Mouse (Mus musculus): ENCODE data around the gene Olfr675.
"Not testable (repeated sequence)": the region's sequence is repeated elsewhere in the genome, so short reads cannot be mapped to it uniquely, and the experiment has no call there.

The Olfr675 gene

DNA sequence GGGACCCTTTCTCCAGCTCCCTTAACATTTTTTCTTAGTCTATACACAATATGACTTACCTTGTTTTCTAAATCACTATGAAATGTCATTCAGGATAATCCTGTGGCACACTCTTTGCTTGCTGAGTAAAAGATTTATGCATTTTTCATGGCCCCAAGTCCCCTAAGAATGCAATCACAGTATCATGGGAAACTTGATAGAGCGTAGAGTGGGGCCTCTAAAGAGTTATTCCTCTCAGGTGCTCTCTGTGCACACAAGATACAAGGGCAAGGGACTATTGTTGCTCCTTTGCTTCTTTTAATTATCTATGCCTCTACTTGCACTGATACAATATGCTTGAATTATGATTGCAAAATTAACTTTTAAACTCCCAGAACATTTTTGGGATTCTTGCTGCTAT is at the start of gene Olfr675:
Gene Olfr675, minus strand, starts transcription at position 101 of the 400 bp plus-strand sequence.
- DNase-seq (ENCODE audit: low spot score), result no peak

DNA sequence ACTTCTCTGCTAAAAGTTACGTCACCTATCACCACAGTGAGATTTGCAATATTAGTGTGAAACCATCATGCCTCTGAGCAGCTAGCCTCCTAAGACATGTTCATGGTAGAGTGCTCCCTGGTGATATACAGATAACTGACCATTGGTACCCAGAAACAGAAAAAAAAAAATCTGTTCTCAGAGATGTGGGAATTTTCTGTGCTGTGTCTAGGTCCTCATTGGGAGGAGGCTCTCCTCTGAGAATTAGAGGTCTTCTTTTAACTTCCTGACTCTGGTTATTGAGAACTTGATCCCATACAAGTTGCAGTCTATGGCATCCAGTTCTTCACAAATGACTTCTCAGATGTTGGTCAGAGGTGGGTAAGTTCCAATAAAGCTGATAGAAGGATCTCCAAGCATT is 35.9 kb upstream of the Olfr675 start, which contains the start of gene Olfr678:
Gene Olfr678, plus strand, starts transcription at position 301 of the 400 bp plus-strand sequence.
- DNase-seq (ENCODE audit: low spot score), result no peak

DNA sequence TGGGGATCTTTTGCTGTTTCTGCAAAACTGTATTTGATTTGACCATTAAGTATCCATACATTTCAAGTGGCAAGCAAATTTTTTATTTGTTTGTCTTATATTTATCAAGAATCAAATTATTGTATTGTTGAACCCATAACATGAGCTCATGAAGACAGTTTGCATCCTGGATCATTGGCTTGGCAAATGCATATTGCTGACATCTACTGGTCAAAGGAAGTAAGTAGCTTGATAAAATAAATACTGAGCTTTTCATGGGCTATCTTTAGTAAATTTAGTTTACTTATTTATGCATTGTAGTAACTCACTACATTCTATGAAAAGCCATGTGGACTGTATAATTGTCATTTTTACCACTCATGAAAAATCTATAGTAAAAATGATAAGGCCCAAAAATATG is 30.7 kb upstream of the Olfr675 start:
- DNase-seq (ENCODE audit: low spot score), result no peak

DNA sequence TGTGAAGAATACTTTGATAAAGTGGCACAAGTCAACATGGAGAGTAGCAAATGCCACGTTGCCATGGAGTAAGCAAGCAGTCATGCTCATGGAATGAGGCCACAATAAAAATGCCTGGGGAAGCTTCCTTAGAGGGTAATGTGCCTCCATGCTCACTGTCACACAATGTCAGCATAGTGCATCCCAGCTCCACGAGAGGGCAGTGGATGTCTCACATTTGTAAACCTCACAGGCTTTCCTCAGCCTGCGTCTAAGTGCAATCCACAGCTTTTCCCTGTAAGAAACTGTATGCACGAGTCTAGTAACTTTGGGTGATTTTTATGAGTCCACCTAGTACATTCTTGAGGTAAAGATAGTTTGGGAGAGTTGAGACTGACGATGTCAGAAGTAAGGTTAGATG is 5.6 kb upstream of the Olfr675 start:
- not testable (repeated sequence) for DNase-seq (ENCODE audit: low spot score)

DNA sequence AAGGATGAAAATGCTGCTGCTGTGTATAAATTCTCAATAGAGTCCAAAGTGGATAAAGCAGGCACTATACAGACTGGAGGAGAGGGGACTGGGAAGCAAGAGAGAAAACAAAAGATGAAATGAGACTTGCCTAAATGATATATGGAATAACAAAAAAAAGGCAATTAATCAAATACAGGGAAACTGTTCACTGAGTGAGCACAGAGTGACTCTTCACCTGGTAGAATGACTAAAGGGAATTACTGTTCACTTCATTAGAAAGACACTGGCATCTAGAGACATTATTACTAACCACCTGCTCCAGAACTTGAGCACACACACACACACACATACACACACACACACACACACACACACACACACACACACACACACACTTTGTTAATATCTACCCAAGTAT is 4.1 kb upstream of the Olfr675 start, which contains the start of gene Olfr676:
Gene Olfr676, plus strand, starts transcription at position 301 of the 400 bp plus-strand sequence.
- no peak for DNase-seq (ENCODE audit: low spot score)

DNA sequence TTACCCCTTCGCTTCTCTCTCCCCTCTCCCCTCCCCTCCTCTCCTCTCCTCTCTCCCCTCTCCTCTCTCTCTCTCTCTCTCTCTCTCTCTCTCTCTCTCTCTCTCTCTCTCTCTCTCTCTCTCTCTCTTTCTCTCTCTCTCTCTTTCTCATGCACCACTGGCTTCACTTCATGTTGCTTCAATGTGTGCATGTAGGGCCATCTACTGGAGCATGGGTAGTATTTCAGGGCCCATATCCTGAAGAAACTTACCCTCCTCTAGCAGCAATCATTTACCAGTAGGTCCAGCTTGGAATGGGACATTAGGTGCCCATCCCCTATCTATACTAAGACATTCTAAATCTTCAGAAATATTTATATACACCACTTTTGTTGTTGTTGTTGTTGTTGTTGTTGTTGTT is 5.7 kb downstream of the Olfr675 start:
- DNase-seq (ENCODE audit: low spot score), result no peak

DNA sequence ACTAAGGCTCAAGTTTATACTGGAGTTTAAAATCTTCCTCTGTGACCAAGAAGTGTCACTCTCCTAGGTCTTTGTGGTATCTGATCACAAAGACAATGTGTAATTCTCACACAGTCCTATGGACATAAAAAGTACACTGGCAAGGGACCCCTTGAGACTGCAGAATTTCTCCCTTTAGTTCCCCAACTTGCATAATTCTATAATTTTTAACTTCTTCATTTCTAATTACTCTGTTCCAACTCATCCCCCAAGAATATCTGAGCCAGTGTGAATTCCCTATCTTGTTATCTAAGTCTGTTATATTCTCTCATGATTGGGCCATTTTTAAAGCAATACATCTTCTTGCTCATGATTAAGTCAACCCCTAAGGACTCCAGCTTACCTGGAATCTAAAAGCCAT is 26.3 kb downstream of the Olfr675 start, which contains the start of gene Olfr672:
Gene Olfr672, minus strand, starts transcription at position 101 of the 400 bp plus-strand sequence.
- no peak for DNase-seq (ENCODE audit: low spot score)

DNA sequence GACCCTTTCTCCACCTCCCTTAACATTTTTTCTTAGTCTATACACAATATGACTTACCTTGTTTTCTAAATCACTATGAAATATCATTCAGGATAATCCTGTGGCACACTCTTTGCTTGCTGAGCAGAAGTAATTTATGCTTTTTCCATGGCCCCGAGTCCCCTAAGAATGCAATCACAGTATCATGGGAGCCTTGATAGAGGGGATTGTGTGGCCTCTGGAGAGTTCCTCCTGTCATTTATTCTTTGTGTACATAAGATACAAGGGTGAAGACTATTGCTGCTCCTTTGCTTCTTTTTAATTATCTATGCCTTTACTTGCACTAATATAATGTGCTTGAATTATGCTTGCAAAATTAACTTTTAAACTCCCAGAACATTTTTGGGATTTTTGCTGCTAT is 49.2 kb downstream of the Olfr675 start, which contains the start of gene Olfr671:
Gene Olfr671, minus strand, starts transcription at position 101 of the 400 bp plus-strand sequence.
- DNase-seq (ENCODE audit: low spot score), result no peak

DNA sequence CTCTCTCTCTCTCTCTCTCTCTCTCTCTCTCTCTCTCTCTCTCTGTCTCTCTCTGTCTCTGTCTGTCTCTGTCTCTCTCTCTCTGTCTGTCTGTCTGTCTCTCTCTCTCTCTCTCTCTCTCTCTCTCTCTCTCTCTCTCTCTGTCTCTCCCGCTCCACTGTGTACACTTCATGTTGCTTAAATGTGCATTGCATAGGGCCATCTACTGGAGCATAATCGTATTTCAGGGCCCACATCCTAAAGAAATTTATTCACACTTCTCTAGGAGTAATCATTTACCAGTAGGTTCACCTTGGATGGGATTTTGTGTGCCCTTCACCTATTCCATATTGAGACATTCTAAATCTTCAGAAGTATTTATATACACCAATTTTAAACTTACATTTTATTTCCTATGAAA is 55.8 kb downstream of the Olfr675 start:
- DNase-seq (ENCODE audit: low spot score), result not testable (repeated sequence)
